Mouse (Mus musculus): ENCODE results near the gene Csnk2a1. TPM values are rescaled to one million over a fixed set of nuclear protein-coding genes. Genes with fewer than 3 reads are reported as not detected.

The Csnk2a1 gene
- total and polyA plus RNA-seq, 2 experiments from 2014 or later, result 112 to 219 TPM

DNA sequence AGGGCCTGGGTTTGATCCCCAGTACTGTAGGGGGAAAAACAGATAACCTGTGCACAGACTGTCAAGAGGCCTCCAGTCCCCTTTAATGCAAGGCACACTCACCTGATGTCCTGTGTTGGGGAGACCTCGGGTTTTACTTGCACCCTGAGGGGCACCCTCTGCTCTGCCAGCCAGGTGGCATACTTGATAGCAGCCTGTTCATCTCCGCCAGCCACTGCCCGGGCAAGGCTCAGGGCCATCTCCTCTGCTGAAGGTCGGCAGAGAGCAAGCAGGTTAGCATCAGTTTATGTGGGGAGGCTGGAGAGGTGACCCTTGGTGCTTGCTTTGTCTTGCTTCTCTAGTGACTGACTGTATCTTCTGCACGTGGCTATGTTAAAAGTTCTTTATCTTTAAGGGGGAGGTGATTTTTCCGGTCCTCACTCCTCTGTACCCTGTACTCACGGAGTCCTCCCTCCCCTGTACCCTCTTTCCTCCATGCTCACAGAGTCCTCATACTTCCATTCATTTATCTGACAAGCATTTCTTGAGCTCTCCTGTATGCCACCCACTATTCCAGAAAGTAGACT lies 104.3 kb downstream of the Csnk2a1 start:
- Histone ChIP-seq H3K36me3 (ENCODE audit: insufficient read depth) (peaks cover 27% of the 10 kb centered on the region), H3K4me2 (ENCODE audit: low read depth) (peak overlapping the region; percentile 85; the same call in 1 of the 2 replicates), H3K27me3 (ENCODE audit: insufficient read depth, low read length) (no peaks in the 10 kb centered on the region), H3K4me3 (ENCODE audit: low read depth, low read length) (peak overlapping the region; percentile 74; the same call in 1 of the 2 replicates), H3K4me1 (ENCODE audit: insufficient read depth) (peaks cover 11% of the 10 kb centered on the region), H3K27ac (ENCODE audit: low read depth, low read length) (no peak overlapping the region), H3K9ac (peak overlapping the region; percentile 94; the same call in 1 of the 2 replicates), H3K9me3 (ENCODE audit: low read length) (no peaks in the 10 kb centered on the region)
- no peak for DNase-seq
- TF ChIP-seq CTCF (IDR thresholded peaks at IDR 0.05; ENCODE audit: low read depth), result no peak
- no peak for ATAC-seq
- WGBS, result 74% methylated on average over 7 of the region's 7 CpGs

Other genes starting within 250 kb of the Csnk2a1 start
- 17.2 and 24.3 TPM in 2 replicates for gene Fam110a, start 246.6 kb upstream of the Csnk2a1 start, total RNA-seq (2014; rRNA removed)
- gene Fam110a, start 246.6 kb upstream of the Csnk2a1 start, polyA plus RNA-seq (2015; fragmentation: Nextera tagmentation; extraction: Ambion mirVana), result 41.2 and 47.7 TPM in 2 replicates
- gene Slc52a3, start 230.3 kb upstream of the Csnk2a1 start, total RNA-seq (2014; rRNA removed), result 0.92 and 2.2 TPM in 2 replicates
- 2.0 TPM in 2 replicates for gene Slc52a3, start 230.3 kb upstream of the Csnk2a1 start, polyA plus RNA-seq (2015; fragmentation: Nextera tagmentation; extraction: Ambion mirVana)
- gene Scrt2, start 145.3 kb upstream of the Csnk2a1 start, total RNA-seq (2014; rRNA removed), result 7.4 and 8.5 TPM in 2 replicates
- 3.7 and 4.3 TPM in 2 replicates for gene Scrt2, start 145.3 kb upstream of the Csnk2a1 start, polyA plus RNA-seq (2015; fragmentation: Nextera tagmentation; extraction: Ambion mirVana)
- 18.4 and 27.3 TPM in 2 replicates for gene Srxn1, start 121.3 kb upstream of the Csnk2a1 start, total RNA-seq (2014; rRNA removed)
- 11.9 and 16.4 TPM in 2 replicates for gene Srxn1, start 121.3 kb upstream of the Csnk2a1 start, polyA plus RNA-seq (2015; fragmentation: Nextera tagmentation; extraction: Ambion mirVana)
- gene Tcf15, start 83.3 kb upstream of the Csnk2a1 start, total RNA-seq (2014; rRNA removed), result 1.6 TPM in 1 of 2 replicates, not detected in the other
- 0.69 and 1.1 TPM in 2 replicates for gene Tcf15, start 83.3 kb upstream of the Csnk2a1 start, polyA plus RNA-seq (2015; fragmentation: Nextera tagmentation; extraction: Ambion mirVana)
- gene Tbc1d20, start 67.0 kb downstream of the Csnk2a1 start, total RNA-seq (2014; rRNA removed), result 40.2 and 51.8 TPM in 2 replicates
- 24.4 and 27.2 TPM in 2 replicates for gene Tbc1d20, start 67.0 kb downstream of the Csnk2a1 start, polyA plus RNA-seq (2015; fragmentation: Nextera tagmentation; extraction: Ambion mirVana)
- 105 and 108 TPM in 2 replicates for gene Rbck1, start 105.8 kb downstream of the Csnk2a1 start, total RNA-seq (2014; rRNA removed)
- 88.9 and 90.7 TPM in 2 replicates for gene Rbck1, start 105.8 kb downstream of the Csnk2a1 start, polyA plus RNA-seq (2015; fragmentation: Nextera tagmentation; extraction: Ambion mirVana)
- 2.0 and 2.2 TPM in 2 replicates for gene Trib3, start 117.2 kb downstream of the Csnk2a1 start, total RNA-seq (2014; rRNA removed)
- 1.3 and 1.4 TPM in 2 replicates for gene Trib3, start 117.2 kb downstream of the Csnk2a1 start, polyA plus RNA-seq (2015; fragmentation: Nextera tagmentation; extraction: Ambion mirVana)
- 30.9 and 43.7 TPM in 2 replicates for gene Nrsn2, start 149.8 kb downstream of the Csnk2a1 start, total RNA-seq (2014; rRNA removed)
- gene Nrsn2, start 149.8 kb downstream of the Csnk2a1 start, polyA plus RNA-seq (2015; fragmentation: Nextera tagmentation; extraction: Ambion mirVana), result 32.0 and 52.1 TPM in 2 replicates
- gene Sox12, start 171.2 kb downstream of the Csnk2a1 start, total RNA-seq (2014; rRNA removed), result 47.1 and 47.8 TPM in 2 replicates
- 10.0 and 11.9 TPM in 2 replicates for gene Sox12, start 171.2 kb downstream of the Csnk2a1 start, polyA plus RNA-seq (2015; fragmentation: Nextera tagmentation; extraction: Ambion mirVana)
- 10.5 and 16.4 TPM in 2 replicates for gene Zcchc3, start 188.2 kb downstream of the Csnk2a1 start, total RNA-seq (2014; rRNA removed)
- gene Zcchc3, start 188.2 kb downstream of the Csnk2a1 start, polyA plus RNA-seq (2015; fragmentation: Nextera tagmentation; extraction: Ambion mirVana), result 13.5 and 15.4 TPM in 2 replicates
- 2.3 and 5.0 TPM in 2 replicates for gene 6820408C15Rik, start 188.7 kb downstream of the Csnk2a1 start, total RNA-seq (2014; rRNA removed)
- gene 6820408C15Rik, start 188.7 kb downstream of the Csnk2a1 start, polyA plus RNA-seq (2015; fragmentation: Nextera tagmentation; extraction: Ambion mirVana), result 5.6 and 6.4 TPM in 2 replicates
- gene Defb23, start 237.8 kb downstream of the Csnk2a1 start, total RNA-seq (2014; rRNA removed), result not detected in 2 replicates
- gene Defb23, start 237.8 kb downstream of the Csnk2a1 start, polyA plus RNA-seq (2015; fragmentation: Nextera tagmentation; extraction: Ambion mirVana), result not detected in 2 replicates